Mouse (Mus musculus) liver, adult 2 months (tissue): ENCODE measurements around the gene Ehd2. TPM values are rescaled to one million over a fixed set of nuclear protein-coding genes. Genes with fewer than 3 reads are reported as not detected.

Experiments used
- DNase-seq: peaks from one replicate; pipeline ENCODE4 v3.0.0-alpha.2; 2011; ENCODE audit warnings: low read depth, low spot score; ENCODE audit errors: extremely low read depth
- H3K27ac ChIP-seq: fragments of 200-500 bp; replicated peaks from 2 replicates; pipeline ENCODE4 v1.5.1; 2012; ENCODE audit warnings: low read depth, mild to moderate bottlenecking, control low read depth, inconsistent platforms, low read length; ENCODE audit not compliant: insufficient read depth
- H3K27me3 ChIP-seq: fragments of 200-500 bp; 2 replicates; pipeline ENCODE4 v1.6.1; 2012; ENCODE audit warnings: mild to moderate bottlenecking, moderate library complexity, low read length, inconsistent platforms; ENCODE audit not compliant: control insufficient read depth, insufficient read depth
- H3K36me3 ChIP-seq: fragments of 200-500 bp; 2 replicates; pipeline ENCODE4 v1.6.1; 2012; ENCODE audit warnings: low read length, inconsistent platforms; ENCODE audit not compliant: control insufficient read depth, insufficient read depth
- H3K4me1 ChIP-seq: fragments of 200-500 bp; 2 replicates; pipeline ENCODE4 v1.6.1; 2011; ENCODE audit warnings: low read length; ENCODE audit not compliant: control insufficient read depth, insufficient read depth
- H3K4me3 ChIP-seq: fragments of 200-500 bp; 2 replicates; pipeline ENCODE4 v1.5.1; 2011; ENCODE audit warnings: low read depth, mild to moderate bottlenecking, control low read depth, low read length, moderate library complexity; ENCODE audit not compliant: insufficient read depth
- H3K79me2 ChIP-seq: fragments of 200-500 bp; 2 replicates; pipeline ENCODE4 v1.6.1; 2012; ENCODE audit warnings: inconsistent platforms, mild to moderate bottlenecking, low read length, moderate library complexity; ENCODE audit not compliant: control insufficient read depth, insufficient read depth
- H3K9ac ChIP-seq: fragments of 200-500 bp; 2 replicates; pipeline ENCODE4 v1.6.1; 2012; ENCODE audit warnings: low read depth, mild to moderate bottlenecking, control low read depth, inconsistent platforms, low read length
- CTCF ChIP-seq: fragments of 200-500 bp; IDR thresholded peaks from 2 replicates; pipeline ENCODE4 v1.5.1; 2011; ENCODE audit warnings: low read depth, low read length, control low read depth
- POLR2A ChIP-seq: fragments of 200-500 bp; IDR thresholded peaks from 2 replicates; pipeline ENCODE4 v1.6.1; 2011; ENCODE audit warnings: low read length, control low read depth; ENCODE audit not compliant: insufficient read depth; ENCODE audit errors: extremely low read depth
- WGBS: fragments of 180-500 bp; shearing (Covaris S2); methylation state at CpG from one replicate; pipeline ENCODE4 v1.1.7; 2018; 5-methylcytosine and 5-hydroxymethylcytosine counted together
- polyA plus RNA-seq: library from polyadenylated mRNA; depleted of rRNA; stranded (reverse); fragments of >200 nt; gene quantifications from 2 replicates; pipeline ENCODE4 v1.2.3, GENCODE M21; 2012
- total RNA-seq: library from RNA; depleted of rRNA; stranded (reverse); fragments of >200 nt; gene quantifications from 2 replicates; pipeline ENCODE4 v1.2.3, GENCODE M21; 2014

Gene Ehd2
- total and polyA plus RNA-seq, 2 experiments = 1.0 to 1.7 TPM

DNA sequence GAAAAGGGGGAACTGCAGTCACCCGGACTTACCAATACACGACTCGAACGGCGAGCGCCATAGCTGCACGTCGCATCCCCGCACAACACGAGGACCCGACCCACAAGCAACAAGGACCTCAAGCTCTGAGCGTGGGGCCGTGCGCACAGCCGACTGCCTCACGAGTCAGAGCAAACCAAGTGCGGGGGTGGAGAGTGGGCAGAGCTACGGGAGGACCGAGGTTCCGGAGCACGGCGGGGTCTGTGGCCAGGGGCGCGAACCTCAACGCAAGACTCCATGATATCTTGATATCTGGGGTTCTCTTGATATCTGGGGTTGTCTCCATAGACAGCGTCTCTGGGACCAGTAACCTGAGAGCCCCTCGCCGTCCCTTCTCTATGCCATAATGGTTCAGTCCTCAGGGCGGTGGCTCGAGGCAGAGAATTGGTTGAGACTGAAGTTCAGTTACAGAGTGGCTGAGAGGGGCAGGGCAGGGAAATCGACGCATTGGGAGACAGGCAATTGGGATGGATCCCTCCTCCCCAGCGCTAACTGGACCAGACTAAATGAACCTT, 45.1 kb downstream of the Ehd2 start, which contains the start of gene Selenow:
TSS of gene Selenow (minus strand) at position 183 of the 554 bp plus-strand sequence.
- Histone ChIP-seq H3K27ac (peak within 1 kb of the TSS; percentile 88), H3K4me3 (peak within 1 kb of the TSS; percentile 80), H3K36me3 (no peaks in the 10 kb centered on the region), H3K79me2 (peaks cover 7% of the 10 kb centered on the region; the same call in 1 of the 2 replicates), H3K27me3 (no peaks in the 10 kb centered on the region), H3K9ac (peak within 1 kb of the TSS; percentile 87), H3K4me1 (peaks cover 10% of the 10 kb centered on the region)
- peak; percentile 82 for DNase-seq
- no peak for TF ChIP-seq CTCF
- peak; percentile 94 for TF ChIP-seq POLR2A
- WGBS = under 1% methylated on average over 33 of the region's 33 CpGs

DNA sequence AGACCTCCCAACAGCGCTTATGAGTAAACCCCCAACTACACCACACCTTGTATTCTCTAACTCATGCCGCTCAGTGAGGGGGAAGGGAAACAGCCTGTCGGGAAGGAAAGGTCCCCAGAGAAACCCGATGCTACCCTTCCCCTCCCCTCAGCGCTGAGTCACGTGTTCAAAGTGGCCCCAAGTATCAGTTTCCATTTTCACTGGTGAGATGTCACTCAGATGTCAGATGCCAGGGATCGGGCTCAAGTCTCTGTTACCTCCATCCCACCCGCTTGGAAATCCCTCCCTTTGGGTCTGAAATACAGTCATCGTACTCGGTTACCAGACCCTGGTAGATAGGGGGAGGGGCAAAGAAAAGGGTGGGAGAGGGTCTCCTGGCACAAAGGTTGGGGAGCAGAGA, 45.6 kb downstream of the Ehd2 start:
- Histone ChIP-seq H3K27ac (peak overlapping the region; percentile 88), H3K4me1 (peaks cover 10% of the 10 kb centered on the region), H3K79me2 (peaks cover 7% of the 10 kb centered on the region; the same call in 1 of the 2 replicates), H3K27me3 (no peaks in the 10 kb centered on the region), H3K9ac (peak overlapping the region; percentile 87), H3K36me3 (no peaks in the 10 kb centered on the region), H3K4me3 (peak overlapping the region; percentile 80)
- peak; percentile 26 for DNase-seq
- no peak for TF ChIP-seq CTCF
- no peak for TF ChIP-seq POLR2A
- under 1% methylated on average over 10 of the region's 10 CpGs for WGBS

DNA sequence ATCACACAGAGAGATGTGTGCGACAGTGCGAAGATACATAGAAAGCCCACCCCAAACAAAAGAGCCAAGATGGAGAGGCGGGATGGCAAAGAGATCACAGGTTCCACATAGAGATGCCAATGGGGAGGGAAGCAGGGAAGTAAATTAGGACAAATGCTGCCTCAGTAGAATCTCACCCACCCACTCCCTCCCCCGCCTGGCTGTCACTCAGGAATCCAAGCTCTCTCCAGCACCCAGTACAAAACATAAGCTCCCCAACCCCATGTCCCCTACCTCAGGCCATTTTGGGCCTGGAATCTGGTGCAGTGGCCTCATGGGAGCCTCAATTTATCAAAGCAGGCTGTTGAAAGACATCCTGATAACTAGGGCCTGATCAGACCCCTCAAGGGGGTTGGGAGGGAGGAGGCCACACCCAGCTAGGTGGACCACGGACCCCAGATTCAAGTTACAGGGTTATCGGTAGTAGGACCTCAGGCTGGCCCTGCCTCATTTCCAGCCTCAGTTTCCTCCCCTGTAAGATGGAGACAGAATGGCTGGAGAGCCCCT, 46.6 kb downstream of the Ehd2 start:
- H3K4me3 ChIP-seq = no peak overlapping the region
- no peaks in the 10 kb centered on the region for H3K27me3 ChIP-seq
- peaks cover 7% of the 10 kb centered on the region; the same call in 1 of the 2 replicates for H3K79me2 ChIP-seq
- no peak for DNase-seq
- 89% methylated on average over 6 of the region's 6 CpGs for WGBS
- peaks cover 10% of the 10 kb centered on the region for H3K4me1 ChIP-seq
- no peak overlapping the region for H3K9ac ChIP-seq
- H3K36me3 ChIP-seq = no peaks in the 10 kb centered on the region
- TF ChIP-seq CTCF = no peak
- TF ChIP-seq POLR2A = no peak
- H3K27ac ChIP-seq = no peak overlapping the region

DNA sequence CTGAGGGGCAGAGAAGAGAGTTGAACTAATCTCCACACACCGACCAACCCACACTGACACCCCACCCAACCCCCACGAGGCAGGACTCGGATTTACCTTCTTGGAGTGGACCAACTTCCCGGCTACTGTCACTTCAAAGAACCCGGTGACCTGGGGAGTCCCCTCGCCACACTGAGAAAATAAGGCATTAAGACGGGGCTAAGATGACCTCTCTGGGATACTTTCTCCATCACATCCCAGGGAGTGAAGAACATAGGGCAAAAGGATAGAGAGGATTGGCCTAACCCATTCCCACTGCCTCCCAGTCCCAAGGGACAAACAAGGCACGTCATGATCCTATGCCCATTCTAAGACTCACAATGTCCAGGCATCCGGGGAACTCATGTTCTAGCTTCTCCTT, 47.4 kb downstream of the Ehd2 start:
- Histone ChIP-seq H3K27me3 (no peaks in the 10 kb centered on the region), H3K36me3 (no peaks in the 10 kb centered on the region), H3K27ac (no peak overlapping the region), H3K4me1 (peaks cover 10% of the 10 kb centered on the region), H3K9ac (no peak overlapping the region), H3K4me3 (no peak overlapping the region), H3K79me2 (peaks cover 7% of the 10 kb centered on the region; the same call in 1 of the 2 replicates)
- TF ChIP-seq POLR2A = no peak
- TF ChIP-seq CTCF = no peak
- 92% methylated on average over 9 of the region's 9 CpGs for WGBS
- DNase-seq = no peak

DNA sequence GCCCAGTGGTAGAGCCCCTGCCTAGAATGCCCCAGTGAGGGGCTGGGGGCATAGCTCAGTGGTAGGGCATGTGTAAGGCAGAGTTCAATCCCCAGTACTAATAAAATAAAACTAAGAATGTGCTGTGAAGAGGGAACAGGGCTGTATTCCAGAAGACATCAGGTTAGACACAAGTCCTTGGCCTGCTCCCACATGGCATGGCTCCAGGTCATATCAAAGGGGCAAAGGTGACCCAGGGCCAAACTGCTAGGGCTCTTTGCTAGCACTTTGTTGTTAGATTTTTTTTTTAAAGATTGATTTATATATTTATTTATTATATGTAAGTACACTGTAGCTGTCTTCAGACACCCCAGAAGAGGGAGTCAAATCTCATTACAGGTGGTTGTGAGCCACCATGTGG, 49.0 kb downstream of the Ehd2 start:
- TF ChIP-seq CTCF (no peak), POLR2A (no peak)
- no peaks in the 10 kb centered on the region for H3K36me3 ChIP-seq
- no peak overlapping the region for H3K9ac ChIP-seq
- no peak overlapping the region for H3K4me3 ChIP-seq
- no peaks in the 10 kb centered on the region for H3K27me3 ChIP-seq
- H3K79me2 ChIP-seq = peaks cover 7% of the 10 kb centered on the region; the same call in 1 of the 2 replicates
- peak; percentile 72 for DNase-seq
- H3K4me1 ChIP-seq = peaks cover 10% of the 10 kb centered on the region
- H3K27ac ChIP-seq = no peak overlapping the region

DNA sequence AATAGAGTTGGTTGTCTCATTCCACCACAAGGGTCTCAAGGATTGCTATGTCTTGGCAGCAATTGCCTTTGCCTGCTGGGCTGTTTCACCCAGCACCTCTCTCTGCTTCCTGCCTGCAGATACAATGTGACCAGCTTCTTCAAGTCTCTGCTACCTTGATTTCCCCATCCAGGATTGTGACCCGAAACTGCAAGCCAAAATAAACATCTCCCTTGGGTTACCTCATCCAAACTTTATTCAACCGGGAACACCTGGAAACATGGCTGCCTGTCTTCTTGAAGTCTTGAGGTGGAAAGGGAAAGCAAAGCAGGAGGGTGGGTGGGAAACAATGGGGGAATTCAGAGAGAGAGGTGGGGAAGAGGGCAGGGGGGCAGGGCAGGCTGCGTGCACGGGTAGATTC, 50.4 kb downstream of the Ehd2 start:
- TF ChIP-seq CTCF (no peak), POLR2A (no peak)
- Histone ChIP-seq H3K9ac (no peak overlapping the region), H3K4me1 (peaks cover 7% of the 10 kb centered on the region), H3K79me2 (peaks cover 5% of the 10 kb centered on the region; the same call in 1 of the 2 replicates), H3K36me3 (no peaks in the 10 kb centered on the region), H3K27ac (no peak overlapping the region), H3K27me3 (no peaks in the 10 kb centered on the region), H3K4me3 (no peak overlapping the region)
- peak; percentile 59 for DNase-seq
- 54% methylated on average over 4 of the region's 4 CpGs for WGBS
